Mouse (Mus musculus): ENCODE measurements around the gene 1700017D01Rik.

Gene 1700017D01Rik

GRCm38 (mm10) chr19:11048009-11048408 lies 82.7 kb downstream of the 1700017D01Rik start:
- no peak for DNase-seq (ENCODE audit: low spot score)

Data from adipocyte (in vitro differentiated cells).